Mouse (Mus musculus): ENCODE results near the gene Gas6.

The Gas6 gene

GRCm38 (mm10) chr8:13506849-13507248, 12.6 kb upstream of the Gas6 start:
- DNase-seq (ENCODE audit: low read depth, low spot score): no peak

- DNase-seq (ENCODE audit: low read depth, low spot score): no peak
Observed at GRCm38 (mm10) chr8:13504894-13505674, 10.8 kb upstream of the Gas6 start.

GRCm38 (mm10) chr8:13503936-13504606, 9.8 kb upstream of the Gas6 start:
- no peak for DNase-seq (ENCODE audit: low read depth, low spot score)

- DNase-seq (ENCODE audit: low read depth, low spot score): no peak
Observed at GRCm38 (mm10) chr8:13501221-13501620, 6.9 kb upstream of the Gas6 start.

- DNase-seq (ENCODE audit: low read depth, low spot score): no peak
Observed at GRCm38 (mm10) chr8:13493011-13493410, 1.3 kb downstream of the Gas6 start.

GRCm38 (mm10) chr8:13492198-13492995, 1.9 kb downstream of the Gas6 start:
- DNase-seq (ENCODE audit: low read depth, low spot score): no peak

GRCm38 (mm10) chr8:13491491-13492010, 2.7 kb downstream of the Gas6 start:
- no peak for DNase-seq (ENCODE audit: low read depth, low spot score)

- DNase-seq (ENCODE audit: low read depth, low spot score): no peak
Observed at GRCm38 (mm10) chr8:13489986-13490910, 4.0 kb downstream of the Gas6 start.

- no peak for DNase-seq (ENCODE audit: low read depth, low spot score)
Observed at GRCm38 (mm10) chr8:13489351-13489750, 4.9 kb downstream of the Gas6 start.

- DNase-seq (ENCODE audit: low read depth, low spot score): no peak
Observed at GRCm38 (mm10) chr8:13483191-13483590, 11.1 kb downstream of the Gas6 start.

GRCm38 (mm10) chr8:13482101-13482801, 12.0 kb downstream of the Gas6 start:
- no peak for DNase-seq (ENCODE audit: low read depth, low spot score)

- DNase-seq (ENCODE audit: low read depth, low spot score): no peak
Observed at GRCm38 (mm10) chr8:13481596-13481995, 12.7 kb downstream of the Gas6 start.

- no peak for DNase-seq (ENCODE audit: low read depth, low spot score)
Observed at GRCm38 (mm10) chr8:13481089-13481554, 13.2 kb downstream of the Gas6 start.

- no peak for DNase-seq (ENCODE audit: low read depth, low spot score)
Observed at GRCm38 (mm10) chr8:13475892-13476291, 18.4 kb downstream of the Gas6 start.

GRCm38 (mm10) chr8:13472284-13472683, 22.0 kb downstream of the Gas6 start:
- DNase-seq (ENCODE audit: low read depth, low spot score): no peak

- no peak for DNase-seq (ENCODE audit: low read depth, low spot score)
Observed at GRCm38 (mm10) chr8:13471484-13471883, 22.8 kb downstream of the Gas6 start.

- no peak for DNase-seq (ENCODE audit: low read depth, low spot score)
Observed at GRCm38 (mm10) chr8:13468737-13469136, 25.6 kb downstream of the Gas6 start.

- DNase-seq (ENCODE audit: low read depth, low spot score): no peak
Observed at GRCm38 (mm10) chr8:13466989-13467388, 27.3 kb downstream of the Gas6 start.

GRCm38 (mm10) chr8:13465324-13465723, 29.0 kb downstream of the Gas6 start:
- no peak for DNase-seq (ENCODE audit: low read depth, low spot score)

- no peak for DNase-seq (ENCODE audit: low read depth, low spot score)
Observed at GRCm38 (mm10) chr8:13462392-13462791, 31.9 kb downstream of the Gas6 start.
